Comparison of ENCODE assay signal across 8 mouse cellular contexts in the genomic region with DNA sequence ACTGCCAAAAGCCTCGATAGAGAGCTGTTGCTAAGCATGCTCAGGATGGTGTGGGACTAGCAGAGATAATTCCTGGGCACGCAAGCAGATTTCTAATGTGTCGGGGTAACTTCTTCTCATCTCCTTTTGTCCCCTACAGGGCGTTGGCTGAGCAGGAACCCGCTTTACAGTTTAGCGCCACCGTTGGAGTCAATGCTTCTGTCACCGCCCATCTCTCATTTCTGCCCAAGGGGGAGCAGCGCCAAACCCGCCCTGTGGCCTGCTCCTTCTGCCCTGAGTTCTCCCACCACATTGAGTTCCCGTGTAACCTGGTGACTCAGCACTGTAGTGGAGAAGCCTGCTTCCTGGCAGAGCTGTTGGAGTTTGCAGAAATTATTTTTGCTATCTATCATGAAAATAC. TPM values are rescaled to one million over a fixed set of nuclear protein-coding genes. Genes with fewer than 3 reads are reported as not detected.
A peak's percentile ranks its signal among the peaks of the same experiment; 100 is the strongest.
DNase-seq lines count a peak whose midpoint lies in the region; ATAC-seq lines count a peak whose summit lies in the region.
"Had no signal": no experiment of that assay in that cellular context is flagged by ENCODE, and none has a peak within 500 bp of the region (broad histone marks: within the 10 kb centered on the region; RNA-seq: fewer than 3 reads in every experiment).

No protein-coding gene starts in this region.

- H3K4me2 ChIP-seq in liver, embryonic 13.5 days, result no peak overlapping the region
- H3K4me2 ChIP-seq in liver, embryonic 11.5 days, result no peak overlapping the region
- H3K4me2 ChIP-seq: limb, embryonic 12.5 days had no signal

- H3K36me3 ChIP-seq in liver, embryonic 13.5 days, result peaks cover 75% of the 10 kb centered on the region
- H3K36me3 ChIP-seq in liver, embryonic 11.5 days (ENCODE audit: control insufficient read depth, insufficient read depth, low read length), result peaks cover 36% of the 10 kb centered on the region

- H3K27me3 ChIP-seq in liver, embryonic 13.5 days, result no peaks in the 10 kb centered on the region
- no peaks in the 10 kb centered on the region for H3K27me3 ChIP-seq in liver, embryonic 11.5 days (replicated peaks; ENCODE audit: control insufficient read depth, insufficient read depth, low read length)
- H3K27me3 ChIP-seq: limb, embryonic 12.5 days had no signal

- peak; percentile 36; the same call in 1 of the 2 replicates for ATAC-seq in liver, embryonic 13.5 days (ENCODE audit: low read depth)
- ATAC-seq in liver, embryonic 11.5 days (replicated peaks; ENCODE audit: low FRiP score), result no peak

- WGBS in liver, embryonic 13.5 days (ENCODE audit: insufficient replicate concordance), result 76% methylated on average over 11 of the region's 11 CpGs
- 86% methylated on average over 11 of the region's 11 CpGs for WGBS in liver, embryonic 11.5 days

- H3K4me1 ChIP-seq in liver, embryonic 13.5 days (replicated peaks), result no peaks in the 10 kb centered on the region
- H3K4me1 ChIP-seq in liver, embryonic 11.5 days (replicated peaks; ENCODE audit: control insufficient read depth, insufficient read depth, low read length), result no peaks in the 10 kb centered on the region
- peaks cover 13% of the 10 kb centered on the region for H3K4me1 ChIP-seq in brown adipose tissue, adult 24 weeks (ENCODE audit: control insufficient read depth, insufficient read depth, insufficient read length, low read length)
- H3K4me1 ChIP-seq: limb, embryonic 12.5 days had no signal

- DNase-seq in liver, embryonic 13.5 days, result peak; percentile 20
- no peak for DNase-seq in liver, embryonic 11.5 days (ENCODE audit: low spot score)
- peak; percentile 15 for DNase-seq in NIH3T3 (ENCODE audit: low read depth)
- peak; percentile 25 to 28 for DNase-seq in heart, postnatal 36 days
- no peak for DNase-seq in urinary bladder, postnatal 10 days (ENCODE audit: low spot score)
- no peak for DNase-seq in lung, postnatal 10 days

- H3K27ac ChIP-seq in liver, embryonic 13.5 days, result no peak overlapping the region; the same call in 1 of the 2 replicates
- H3K27ac ChIP-seq in liver, embryonic 11.5 days (ENCODE audit: low read depth, low read length), result no peak overlapping the region
- H3K27ac ChIP-seq in brown adipose tissue, adult 24 weeks (replicated peaks; ENCODE audit: low read depth, low read length), result peak overlapping the region; percentile 66
- H3K27ac ChIP-seq: limb, embryonic 12.5 days had no signal

- no peak overlapping the region for H3K9ac ChIP-seq in liver, embryonic 13.5 days
- H3K9ac ChIP-seq in liver, embryonic 11.5 days (ENCODE audit: low read depth, low read length), result no peak overlapping the region
- H3K9ac ChIP-seq: limb, embryonic 12.5 days had no signal

- no peaks in the 10 kb centered on the region for H3K9me3 ChIP-seq in liver, embryonic 13.5 days (replicated peaks)
- no peaks in the 10 kb centered on the region for H3K9me3 ChIP-seq in liver, embryonic 11.5 days (ENCODE audit: control insufficient read depth, low read length)
- H3K9me3 ChIP-seq: limb, embryonic 12.5 days had no signal

- intact Hi-C loops in heart, postnatal 36 days (cut with DNase I), result loop anchor here (2.0 kb wide), 2 partner anchors 35 to 65 kb away; no protein-coding TSS in a partner anchor

- H3K4me3 ChIP-seq in liver, embryonic 13.5 days (replicated peaks), result no peak overlapping the region
- no peak overlapping the region for H3K4me3 ChIP-seq in liver, embryonic 11.5 days (ENCODE audit: low read depth, low read length)
- H3K4me3 ChIP-seq in brown adipose tissue, adult 24 weeks (ENCODE audit: insufficient read depth, low read depth, low read length), result no peak overlapping the region
- H3K4me3 ChIP-seq: limb, embryonic 12.5 days had no signal

RNA-seq across cellular contexts. Expression of a gene that starts 42.9 kb away (rescaled TPM):
- polyA plus RNA-seq in liver, embryonic 13.5 days (2015; fragmentation: Nextera tagmentation; extraction: Ambion mirVana), result not detected in 2 replicates
- polyA plus RNA-seq in liver, embryonic 11.5 days (2014; fragmentation: Nextera tagmentation; extraction: Ambion mirVana), result not detected in 2 replicates
- 61.6 and 107 TPM in 2 replicates for polyA plus RNA-seq in brown adipose tissue, adult 24 weeks (2012; ENCODE audit: insufficient read depth, insufficient read length, missing spikeins)
- total RNA-seq in heart, postnatal 36 days (2021), result 100 to 1,000 TPM in 1 of 2 experiments, 10 to 100 TPM in 1; 72.3 to 103 TPM
- polyA plus RNA-seq: limb, embryonic 12.5 days had no signal

RNA-seq across cellular contexts. Expression of a gene that starts 57.8 kb away (rescaled TPM):
- 24.0 and 26.3 TPM in 2 replicates for polyA plus RNA-seq in liver, embryonic 13.5 days (2015; fragmentation: Nextera tagmentation; extraction: Ambion mirVana)
- 56.4 and 56.5 TPM in 2 replicates for polyA plus RNA-seq in liver, embryonic 11.5 days (2014; fragmentation: Nextera tagmentation; extraction: Ambion mirVana)
- polyA plus RNA-seq in brown adipose tissue, adult 24 weeks (2012; ENCODE audit: insufficient read depth, insufficient read length, missing spikeins), result 34.9 and 38.1 TPM in 2 replicates
- total RNA-seq in heart, postnatal 36 days (2021), result 10 to 100 TPM; 35.6 to 37.2 TPM

RNA-seq across cellular contexts. Expression of a gene that starts 57.9 kb away (rescaled TPM):
- 8.5 and 10.3 TPM in 2 replicates for polyA plus RNA-seq in liver, embryonic 13.5 days (2015; fragmentation: Nextera tagmentation; extraction: Ambion mirVana)
- polyA plus RNA-seq in liver, embryonic 11.5 days (2014; fragmentation: Nextera tagmentation; extraction: Ambion mirVana), result 25.3 and 28.2 TPM in 2 replicates
- polyA plus RNA-seq in brown adipose tissue, adult 24 weeks (2012; ENCODE audit: insufficient read depth, insufficient read length, missing spikeins), result 5.7 and 9.1 TPM in 2 replicates
- 1 to 10 TPM; 7.8 to 9.5 TPM for total RNA-seq in heart, postnatal 36 days (2021)

Comparison
In these comparisons a context has a peak if more than half of its experiments do, and no peak if none do; other contexts are left out.
1. DNase-seq: peak in liver, embryonic 13.5 days (single experiment), NIH3T3 (single experiment) and heart, postnatal 36 days (2 of 2); none in liver, embryonic 11.5 days (single experiment), urinary bladder, postnatal 10 days (single experiment) and lung, postnatal 10 days (single experiment).
2. RNA of a gene that starts 42.9 kb away (polyA plus RNA-seq): 61.6 to 107 TPM in brown adipose tissue, adult 24 weeks; not detected in liver, embryonic 13.5 days and not detected in liver, embryonic 11.5 days; every median in the first group is over 10 times any median in the second.